Mouse (Mus musculus) cerebellum, postnatal 4 days (tissue): ENCODE measurements around the gene Jdp2.

Experiments
- DNase-seq, 2 experiments: peaks; one replicate each; pipeline ENCODE4 v3.0.0; 2022; ENCODE audit warnings: low spot score in 2 of 2, mixed read lengths in 1 of 2

The Jdp2 gene

GRCm38 (mm10) chr12:85601531-85601930 is 2.7 kb downstream of the Jdp2 start:
- DNase-seq, result no peak

GRCm38 (mm10) chr12:85602153-85602552 is 3.3 kb downstream of the Jdp2 start:
- DNase-seq, result no peak

GRCm38 (mm10) chr12:85602811-85603210 is 4.0 kb downstream of the Jdp2 start:
- no peak for DNase-seq

- no peak for DNase-seq
These were observed 4.9 kb downstream of the Jdp2 start for GRCm38 (mm10) chr12:85603767-85604166.

GRCm38 (mm10) chr12:85604301-85604998 is 5.6 kb downstream of the Jdp2 start:
- no peak for DNase-seq

- no peak for DNase-seq
These were observed 9.0 kb downstream of the Jdp2 start for GRCm38 (mm10) chr12:85607519-85608449.

GRCm38 (mm10) chr12:85610167-85610566 is 11.3 kb downstream of the Jdp2 start:
- DNase-seq, result no peak

GRCm38 (mm10) chr12:85614090-85614489 is 15.3 kb downstream of the Jdp2 start:
- DNase-seq, result no peak

- DNase-seq, result no peak
These were observed 16.7 kb downstream of the Jdp2 start for GRCm38 (mm10) chr12:85615486-85615885.

GRCm38 (mm10) chr12:85617885-85618284 is 19.1 kb downstream of the Jdp2 start:
- no peak for DNase-seq

- no peak for DNase-seq
These were observed 19.6 kb downstream of the Jdp2 start for GRCm38 (mm10) chr12:85618430-85618829.

GRCm38 (mm10) chr12:85619283-85619897 is 20.6 kb downstream of the Jdp2 start:
- DNase-seq, result no peak

- no peak for DNase-seq
These were observed 21.1 kb downstream of the Jdp2 start for GRCm38 (mm10) chr12:85619898-85620443.

GRCm38 (mm10) chr12:85621027-85621426 is 22.2 kb downstream of the Jdp2 start:
- no peak for DNase-seq

GRCm38 (mm10) chr12:85621673-85622072 is 22.8 kb downstream of the Jdp2 start:
- no peak for DNase-seq

- DNase-seq, result no peak
These were observed 24.9 kb downstream of the Jdp2 start for GRCm38 (mm10) chr12:85623711-85624110.

GRCm38 (mm10) chr12:85624652-85625051 is 25.8 kb downstream of the Jdp2 start:
- DNase-seq, result no peak

- DNase-seq, result no peak
These were observed 27.0 kb downstream of the Jdp2 start for GRCm38 (mm10) chr12:85625852-85626251.

- DNase-seq, result no peak
These were observed 31.0 kb downstream of the Jdp2 start for GRCm38 (mm10) chr12:85629661-85630481.

GRCm38 (mm10) chr12:85631196-85631595 is 32.4 kb downstream of the Jdp2 start:
- no peak for DNase-seq

GRCm38 (mm10) chr12:85632321-85632720 is 33.5 kb downstream of the Jdp2 start:
- no peak for DNase-seq
